Mouse (Mus musculus) bone marrow macrophage, adult 2 months (primary cell): ENCODE measurements around the gene Zfp652.

Experiments used
- CTCF ChIP-seq: IDR thresholded peaks from 2 replicates; pipeline ENCODE4 v1.5.1; 2012; ENCODE audit warnings: low read depth, mild to moderate bottlenecking, low read length, moderate library complexity
- POLR2A ChIP-seq: IDR thresholded peaks from 2 replicates; pipeline ENCODE4 v1.6.1; 2012; ENCODE audit warnings: mild to moderate bottlenecking, low read depth, low read length, borderline replicate concordance

GRCm38 (mm10) chr11:95875804-95876203, 163.3 kb downstream of the Zfp652 start:
- TF ChIP-seq POLR2A, result no peak
- no peak for TF ChIP-seq CTCF
